Mouse (Mus musculus) left cerebral cortex, postnatal 10 days (tissue): ENCODE data around the gene Gm2016. TPM values are rescaled to one million over a fixed set of nuclear protein-coding genes. Genes with fewer than 3 reads are reported as not detected.
"Not testable (repeated sequence)": the region's sequence is repeated elsewhere in the genome, so short reads cannot be mapped to it uniquely, and the experiment has no call there.

Source experiments
- DNase-seq, 2 experiments: peaks; one replicate each; pipeline ENCODE4 v3.0.0; 2021 to 2022; ENCODE audit warnings: low spot score in 2 of 2, mixed read lengths in 1 of 2; ENCODE audit errors: extremely low spot score in 1 of 2
- intact Hi-C: fragments of 180-260 bp; cut with DNase I; formaldehyde crosslinking; loops from one replicate; pipeline ENCODE4 v1.15.1; 2025
- total RNA-seq, 2 experiments: library from RNA; stranded (reverse); gene quantifications; 2 replicates each; pipeline ENCODE4 v1.2.3; 2021

Gene Gm2016
- total RNA-seq = not detected

DNA sequence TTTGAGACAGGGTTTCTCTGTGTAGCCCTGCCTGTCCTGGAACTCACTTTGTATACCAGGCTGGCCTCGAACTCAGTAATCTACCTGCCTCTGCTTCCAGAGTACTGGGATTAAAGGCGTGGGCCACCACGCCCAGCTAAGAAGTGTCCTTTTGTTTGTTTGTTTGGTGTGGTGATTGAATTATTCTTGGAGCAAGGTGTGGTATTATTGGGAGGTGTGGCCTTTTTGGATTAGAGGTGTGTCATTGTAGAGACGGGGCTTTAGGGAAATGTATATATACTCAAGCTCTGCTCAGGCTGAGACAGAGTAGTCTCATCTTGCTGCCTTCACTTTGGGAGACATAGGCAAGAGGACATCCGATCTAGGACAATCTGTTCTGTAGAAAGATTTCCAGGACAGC, at the start of gene Gm2016:
Gene Gm2016, plus strand, starts transcription at position 301 of the 400 bp plus-strand sequence.
- intact Hi-C loops, DNase-seq: not testable (repeated sequence)

DNA sequence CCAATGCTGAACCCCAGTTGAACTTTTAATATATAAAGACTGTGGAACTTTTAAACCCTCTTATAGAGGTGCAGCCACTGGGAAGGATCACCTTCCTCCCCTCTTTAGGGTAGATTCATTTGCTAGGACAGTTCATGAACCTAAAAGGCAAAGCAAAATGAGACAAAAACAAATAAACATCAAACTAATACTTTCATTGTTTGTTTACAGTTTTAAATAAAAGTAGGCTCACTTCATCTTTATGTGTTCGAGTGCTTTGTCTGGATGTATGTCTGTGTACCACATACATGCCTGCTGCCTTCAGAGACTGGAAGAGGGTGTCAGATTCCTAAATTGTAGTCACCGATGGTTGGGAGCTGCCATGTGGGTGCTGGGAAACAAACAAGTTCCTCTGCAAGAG, 31.6 kb upstream of the Gm2016 start, which contains the start of gene Gm2001:
Gene Gm2001, minus strand, starts transcription at position 101 of the 400 bp plus-strand sequence.
- intact Hi-C loops, DNase-seq: not testable (repeated sequence)

DNA sequence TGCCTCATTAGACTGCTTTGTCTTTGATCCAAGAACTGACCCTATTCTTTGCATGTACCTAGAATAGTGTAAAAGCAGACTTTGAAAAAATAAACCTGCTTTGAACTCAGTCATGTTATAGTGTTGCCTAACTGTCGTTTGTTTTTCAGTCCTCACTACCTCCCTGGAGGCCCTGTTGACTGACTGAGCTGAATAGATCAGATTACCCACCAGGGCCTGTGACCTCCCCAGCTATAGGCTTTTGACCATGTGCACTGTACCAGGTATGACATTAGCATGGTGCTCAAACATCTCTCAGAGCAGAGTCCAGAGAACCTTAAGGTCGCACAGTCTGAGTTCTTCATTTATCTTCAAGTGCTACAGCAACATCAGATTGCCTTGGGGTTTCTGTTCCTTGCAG, 23.2 kb upstream of the Gm2016 start:
- intact Hi-C loops, DNase-seq: not testable (repeated sequence)

DNA sequence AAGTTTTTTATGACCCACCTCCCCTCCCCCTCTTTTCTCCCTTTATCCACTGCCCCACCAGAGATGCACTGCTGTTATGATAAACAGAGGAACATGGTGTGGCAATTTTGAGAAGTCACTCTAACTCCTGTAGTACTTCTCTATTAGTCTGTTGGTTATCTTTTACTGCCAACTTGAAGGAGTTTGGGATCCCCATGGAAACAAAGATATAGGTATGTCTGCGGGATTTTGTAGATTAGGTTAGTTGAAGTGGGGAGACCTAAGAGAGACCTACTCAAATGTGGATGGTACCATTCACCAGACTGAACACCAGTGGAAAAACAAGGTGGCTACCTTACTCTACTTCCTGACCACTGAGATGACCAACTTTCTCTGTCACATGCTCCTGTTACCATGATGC, 17.8 kb upstream of the Gm2016 start:
- intact Hi-C loops, DNase-seq: not testable (repeated sequence)

DNA sequence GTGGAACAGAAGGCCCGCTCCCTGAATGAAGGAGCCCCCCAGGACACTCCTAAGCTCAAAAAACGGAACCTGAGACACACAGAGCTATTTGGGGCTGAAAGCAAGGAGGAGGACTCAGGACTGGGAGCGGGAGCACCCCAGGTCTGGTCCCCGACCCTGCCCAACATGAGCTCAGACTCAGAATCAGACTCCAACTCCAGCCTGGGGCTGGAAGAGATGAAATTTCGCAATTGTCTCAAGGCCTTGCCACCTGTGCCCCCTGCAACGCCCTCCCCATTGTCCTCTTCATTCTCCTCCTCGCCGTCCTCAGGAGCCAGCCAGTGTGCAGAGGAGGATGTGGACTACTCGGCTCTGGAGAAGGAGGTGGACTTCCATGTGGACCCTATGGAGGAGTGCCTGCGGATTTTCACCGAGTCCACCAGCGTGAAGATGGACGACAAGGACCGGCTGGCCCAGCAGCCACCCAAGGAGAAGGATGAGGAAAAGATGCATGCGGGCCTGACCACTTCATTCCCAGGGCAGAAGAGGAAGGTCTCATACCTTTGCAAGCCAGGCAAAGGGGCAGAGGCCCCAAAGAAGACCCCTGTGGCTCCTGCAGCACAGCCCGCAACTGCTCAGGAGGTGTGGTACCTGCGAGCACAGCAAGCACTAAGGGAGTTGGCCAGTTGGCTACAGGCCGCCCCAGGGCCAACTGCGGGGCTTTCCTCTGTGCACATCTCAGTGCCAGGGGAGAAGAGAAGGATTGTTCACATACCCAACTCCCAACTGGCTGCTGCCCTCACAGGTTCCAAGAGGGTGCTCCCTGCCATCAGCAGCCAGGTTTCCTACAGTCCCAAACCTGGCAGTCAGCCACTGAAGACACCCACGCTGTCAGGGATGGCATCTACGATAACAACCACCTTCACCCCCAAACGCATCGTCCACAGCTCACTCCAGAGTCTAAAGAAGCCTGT, 11.9 kb upstream of the Gm2016 start:
- DNase-seq = peak in 1 of 2 experiments; percentile 49
- intact Hi-C loops = not testable (repeated sequence)

DNA sequence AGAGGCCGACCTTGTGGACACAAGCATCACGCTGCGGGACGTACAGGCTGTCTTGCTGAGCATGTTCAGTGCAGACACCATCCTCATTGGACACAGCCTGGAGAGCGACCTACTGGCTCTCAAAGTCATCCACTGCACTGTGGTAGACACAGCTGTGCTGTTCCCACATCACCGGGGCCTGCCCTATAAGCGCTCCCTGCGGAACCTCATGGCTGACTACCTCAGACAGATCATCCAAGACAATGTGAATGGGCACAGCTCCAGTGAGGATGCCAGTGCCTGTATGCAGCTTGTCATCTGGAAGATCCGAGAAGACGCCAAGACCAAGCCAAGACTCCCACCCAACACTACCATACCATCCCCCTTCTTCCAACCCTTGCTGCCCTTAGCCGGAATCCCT, 10.2 kb upstream of the Gm2016 start:
- intact Hi-C loops = not testable (repeated sequence)
- DNase-seq = peak in 1 of 2 experiments; percentile 19

DNA sequence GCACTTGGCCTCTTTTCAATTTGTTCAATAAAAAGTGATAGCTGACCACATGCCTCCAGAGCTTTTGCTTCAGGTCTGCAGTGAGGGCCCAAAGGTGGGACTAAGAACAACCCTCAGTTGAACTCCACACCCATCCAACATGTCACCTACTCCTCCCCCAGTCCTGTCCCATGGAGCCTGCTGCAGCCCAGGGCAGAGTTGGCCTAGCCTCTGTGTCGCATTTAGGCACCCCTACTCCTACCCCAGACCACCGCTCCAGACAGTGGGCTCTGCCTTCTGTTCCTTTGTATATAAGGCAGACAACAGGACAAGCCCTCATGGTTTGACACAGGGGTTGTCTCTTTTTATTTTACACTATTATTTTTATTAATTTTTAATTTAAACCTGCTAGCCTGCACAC, 9.8 kb upstream of the Gm2016 start:
- intact Hi-C loops, DNase-seq: not testable (repeated sequence)

DNA sequence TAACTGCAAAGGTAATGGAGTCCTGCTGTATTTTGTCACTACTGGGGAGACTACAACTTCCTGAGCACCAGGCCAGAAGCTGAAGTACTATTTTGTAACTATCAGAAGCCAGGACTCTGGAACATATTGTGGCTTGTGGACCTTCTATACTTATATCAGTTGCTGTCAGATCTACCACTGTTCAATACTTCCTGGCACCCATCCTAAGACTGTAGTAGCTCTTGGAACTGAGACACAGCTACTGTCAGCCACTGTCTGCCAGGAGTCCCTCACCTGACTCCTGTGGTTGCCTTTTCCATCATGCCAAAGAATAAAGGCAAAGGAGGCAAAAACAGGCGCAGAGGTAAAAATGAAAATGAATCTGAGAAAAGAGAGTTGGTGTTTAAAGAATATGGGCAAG, 21.2 kb downstream of the Gm2016 start, which contains the start of gene Gm2022:
Gene Gm2022, plus strand, starts transcription at position 301 of the 400 bp plus-strand sequence.
- intact Hi-C loops, DNase-seq: not testable (repeated sequence)

DNA sequence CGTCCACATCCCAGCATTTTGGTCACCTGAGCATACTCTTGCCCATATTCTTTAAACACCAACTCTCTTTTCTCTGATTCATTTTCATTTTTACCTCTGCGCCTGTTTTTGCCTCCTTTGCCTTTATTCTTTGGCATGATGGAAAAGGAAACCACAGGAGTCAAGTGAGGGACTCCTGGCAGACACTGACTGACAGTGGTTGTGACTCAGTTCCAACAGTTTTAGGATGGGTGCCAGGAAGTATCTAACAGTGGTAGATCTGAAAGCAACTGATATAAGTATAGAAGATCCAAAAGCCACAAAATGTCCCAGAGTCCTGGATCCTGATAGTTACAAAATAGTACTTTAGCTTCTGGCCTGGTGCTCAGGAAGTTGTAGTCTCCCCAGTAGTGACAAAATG, 45.8 kb downstream of the Gm2016 start, which contains the start of gene Gm2035:
Gene Gm2035, minus strand, starts transcription at position 137 of the 400 bp plus-strand sequence.
- DNase-seq, intact Hi-C loops: not testable (repeated sequence)

Other genes with a start within 250 kb of the Gm2016 start
- not detected for gene Gm16381, start 229.5 kb upstream of the Gm2016 start, total RNA-seq
- not detected for gene Gm21319, start 98.3 kb upstream of the Gm2016 start, total RNA-seq
- gene Gm21936, start 78.6 kb upstream of the Gm2016 start, total RNA-seq = not detected
- not detected for gene BB287469, start 57.5 kb upstream of the Gm2016 start, total RNA-seq
- gene Gm2001, start 31.7 kb upstream of the Gm2016 start, total RNA-seq = not detected
- gene Gm2022, start 21.3 kb downstream of the Gm2016 start, total RNA-seq = not detected
- gene Gm2035, start 45.8 kb downstream of the Gm2016 start, total RNA-seq = not detected
- not detected for gene Gm2042, start 80.0 kb downstream of the Gm2016 start, total RNA-seq
- gene Gm2075, start 137.8 kb downstream of the Gm2016 start, total RNA-seq = not detected
- not detected for gene Gm6803, start 144.7 kb downstream of the Gm2016 start, total RNA-seq
- not detected for gene Gm2056, start 152.9 kb downstream of the Gm2016 start, total RNA-seq
- gene Gm16368, start 209.6 kb downstream of the Gm2016 start, total RNA-seq = not detected